Mouse (Mus musculus): Measurements from ENCODE around the gene Xrn2.

DNA sequence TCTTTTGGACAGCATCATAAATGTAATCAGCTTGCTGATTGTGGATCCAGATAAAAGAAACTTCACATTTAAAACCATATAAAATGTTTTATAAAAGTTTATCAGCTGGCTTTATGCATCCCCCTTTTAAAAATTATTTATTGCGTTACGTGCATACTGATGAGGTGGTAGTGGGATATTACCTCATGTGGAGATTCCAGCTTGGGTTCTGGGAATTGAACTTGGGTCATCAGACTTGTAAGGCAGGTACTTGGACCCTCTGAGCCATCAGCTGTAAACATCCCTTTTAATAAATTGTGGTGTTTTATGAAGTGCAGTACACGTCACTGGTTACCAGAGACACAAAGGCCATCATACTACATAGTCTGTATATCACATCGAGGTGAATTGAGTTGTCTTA is 61.6 kb downstream of the Xrn2 start:
- TF ChIP-seq CTCF (IDR thresholded peaks at IDR 0.05; ENCODE audit: low read depth, low read length) (no peak), POLR2A (IDR thresholded peaks at IDR 0.05; ENCODE audit: borderline replicate concordance, low read depth, low read length) (no peak)

Measured in bone marrow macrophage, adult 2 months (primary cell).